Mouse (Mus musculus): ENCODE measurements around the gene Galnt9.

Gene Galnt9

GRCm38 (mm10) chr5:110543951-110544690 lies at the start of gene Galnt9:
Gene Galnt9 (plus strand): TSS chr5:110544355.
- DNase-seq = peak; percentile 44

GRCm38 (mm10) chr5:110494396-110494795 lies 49.8 kb upstream of the Galnt9 start:
- no peak for DNase-seq

- DNase-seq = no peak
Measured at GRCm38 (mm10) chr5:110495051-110495450, 49.1 kb upstream of the Galnt9 start.

- no peak for DNase-seq
Measured at GRCm38 (mm10) chr5:110497556-110497955, 46.6 kb upstream of the Galnt9 start.

- no peak for DNase-seq
Measured at GRCm38 (mm10) chr5:110498071-110498470, 46.1 kb upstream of the Galnt9 start.

GRCm38 (mm10) chr5:110500233-110500632 lies 43.9 kb upstream of the Galnt9 start:
- no peak for DNase-seq

GRCm38 (mm10) chr5:110503361-110503760 lies 40.8 kb upstream of the Galnt9 start:
- no peak for DNase-seq

- DNase-seq = no peak
Measured at GRCm38 (mm10) chr5:110505611-110506294, 38.4 kb upstream of the Galnt9 start.

GRCm38 (mm10) chr5:110506295-110506616 lies 37.9 kb upstream of the Galnt9 start:
- no peak for DNase-seq

GRCm38 (mm10) chr5:110506856-110507255 lies 37.3 kb upstream of the Galnt9 start:
- no peak for DNase-seq

GRCm38 (mm10) chr5:110507943-110508342 lies 36.2 kb upstream of the Galnt9 start:
- no peak for DNase-seq

GRCm38 (mm10) chr5:110510357-110510756 lies 33.8 kb upstream of the Galnt9 start:
- no peak for DNase-seq

GRCm38 (mm10) chr5:110513791-110514190 lies 30.4 kb upstream of the Galnt9 start:
- DNase-seq = no peak

- peak; percentile 72 for DNase-seq
Measured at GRCm38 (mm10) chr5:110514694-110515093, 29.5 kb upstream of the Galnt9 start.

- no peak for DNase-seq
Measured at GRCm38 (mm10) chr5:110516390-110516789, 27.8 kb upstream of the Galnt9 start.

GRCm38 (mm10) chr5:110518086-110518783 lies 25.9 kb upstream of the Galnt9 start:
- DNase-seq = no peak

GRCm38 (mm10) chr5:110520974-110521373 lies 23.2 kb upstream of the Galnt9 start:
- no peak for DNase-seq

GRCm38 (mm10) chr5:110521822-110522221 lies 22.3 kb upstream of the Galnt9 start:
- no peak for DNase-seq

GRCm38 (mm10) chr5:110523296-110523695 lies 20.9 kb upstream of the Galnt9 start:
- no peak for DNase-seq

- DNase-seq = no peak
Measured at GRCm38 (mm10) chr5:110525701-110526100, 18.5 kb upstream of the Galnt9 start.

GRCm38 (mm10) chr5:110526556-110526955 lies 17.6 kb upstream of the Galnt9 start:
- DNase-seq = no peak

- DNase-seq = no peak
Measured at GRCm38 (mm10) chr5:110531091-110531490, 13.1 kb upstream of the Galnt9 start.

GRCm38 (mm10) chr5:110534402-110534801 lies 9.8 kb upstream of the Galnt9 start:
- no peak for DNase-seq

- no peak for DNase-seq
Measured at GRCm38 (mm10) chr5:110535964-110536363, 8.2 kb upstream of the Galnt9 start.

All from thymus, postnatal 14 days (tissue).